Mouse (Mus musculus) MEL (cell line): ENCODE results near the gene Cox7c. TPM values are rescaled to one million over a fixed set of nuclear protein-coding genes. Genes with fewer than 3 reads are reported as not detected.

ENCODE experiments used
- DNase-seq: peaks from one replicate; pipeline ENCODE4 v3.0.0; 2011; ENCODE audit warnings: low read depth, low spot score
- H3K27ac ChIP-seq: 2 replicates; pipeline ENCODE4 v1.5.1; 2012; ENCODE audit warnings: low read depth, mild to moderate bottlenecking, control low read depth, low read length, moderate library complexity; ENCODE audit not compliant: control insufficient read depth
- H3K27me3 ChIP-seq, 2 experiments: fragments of 150-350 bp in 1 of 2; sonication (generic) in 1 of 2; 2 replicates each; pipeline ENCODE4 v1.6.1; 2012; ENCODE audit warnings: low read length in 2 of 2, mild to moderate bottlenecking in 2 of 2, improper control_type of control experiment in 1 of 2, moderate library complexity in 1 of 2; ENCODE audit not compliant: insufficient read depth in 2 of 2, control insufficient read depth in 1 of 2
- H3K36me3 ChIP-seq, 2 experiments: 2 replicates each; pipeline ENCODE4 v1.6.1; 2012 to 2014; ENCODE audit warnings: low read length in 2 of 2, improper control_type of control experiment in 1 of 2, inconsistent platforms in 1 of 2, mild to moderate bottlenecking in 1 of 2; ENCODE audit not compliant: insufficient read depth in 2 of 2, control insufficient read depth in 1 of 2
- H3K4me1 ChIP-seq, 2 experiments: fragments of 150-350 bp in 1 of 2; sonication (generic) in 1 of 2; 2 replicates each; pipeline ENCODE4 v1.6.1; 2012; ENCODE audit warnings: low read length in 2 of 2, improper control_type of control experiment in 1 of 2, mild to moderate bottlenecking in 1 of 2; ENCODE audit not compliant: insufficient read depth in 2 of 2, control insufficient read depth in 1 of 2
- H3K4me3 ChIP-seq, 2 experiments: fragments of 150-350 bp in 1 of 2; sonication (generic) in 1 of 2; 2 replicates each; pipeline ENCODE4 v1.5.1; 2012; ENCODE audit warnings: low read depth in 2 of 2, low read length in 2 of 2, mild to moderate bottlenecking in 2 of 2, moderate library complexity in 2 of 2, control low read depth in 1 of 2, improper control_type of control experiment in 1 of 2; ENCODE audit not compliant: control insufficient read depth in 1 of 2, insufficient read depth in 1 of 2
- H3K79me2 ChIP-seq: 2 replicates; pipeline ENCODE4 v1.6.1; 2012; ENCODE audit warnings: mild to moderate bottlenecking, low read length, moderate library complexity; ENCODE audit not compliant: control insufficient read depth, poor library complexity, insufficient read depth
- H3K9ac ChIP-seq: 2 replicates; pipeline ENCODE4 v1.6.1; 2012; ENCODE audit warnings: low read depth, mild to moderate bottlenecking, control low read depth, low read length, moderate library complexity; ENCODE audit not compliant: control insufficient read depth, poor library complexity, severe bottlenecking
- H3K9me3 ChIP-seq: fragments of 150-350 bp; sonication (generic); replicated peaks from 2 replicates; pipeline ENCODE4 v1.6.1; 2012; ENCODE audit warnings: mild to moderate bottlenecking, low read length, improper control_type of control experiment, moderate library complexity; ENCODE audit not compliant: insufficient read depth
- CHD1 ChIP-seq: IDR thresholded peaks from 2 replicates; pipeline ENCODE4 v1.6.1; 2012; ENCODE audit warnings: low read depth, mild to moderate bottlenecking, inconsistent platforms, low read length, improper control_type of control experiment
- CHD2 ChIP-seq: IDR thresholded peaks from 2 replicates; pipeline ENCODE4 v1.6.1; 2011; ENCODE audit warnings: low read length, improper control_type of control experiment
- CTCF ChIP-seq, 3 experiments: IDR thresholded peaks in 2 of 3; conservative IDR thresholded peaks in 1 of 3; 2 replicates each; pipeline ENCODE4 v1.5.1; 2011 to 2012; ENCODE audit warnings: low read length in 3 of 3, low read depth in 2 of 3, mild to moderate bottlenecking in 2 of 3, improper control_type of control experiment in 1 of 3, inconsistent platforms in 1 of 3, mixed read lengths in 1 of 3, moderate library complexity in 1 of 3; ENCODE audit not compliant: control insufficient read depth in 1 of 3, insufficient read depth in 1 of 3, poor library complexity in 1 of 3, severe bottlenecking in 1 of 3
- ELF1 ChIP-seq: IDR thresholded peaks from 2 replicates; pipeline ENCODE4 v1.6.1; 2014; ENCODE audit warnings: low read depth, mild to moderate bottlenecking, inconsistent platforms, low read length, improper control_type of control experiment, moderate library complexity
- JUND ChIP-seq: IDR thresholded peaks from 2 replicates; pipeline ENCODE4 v1.6.1; 2011; ENCODE audit warnings: low read depth, mild to moderate bottlenecking, improper control_type of control experiment, low read length
- MAX ChIP-seq: IDR thresholded peaks from 2 replicates; pipeline ENCODE4 v1.6.1; 2011; ENCODE audit warnings: low read length, improper control_type of control experiment
- MEF2A ChIP-seq: IDR thresholded peaks from 2 replicates; pipeline ENCODE4 v1.6.1; 2014; ENCODE audit warnings: low read depth, mild to moderate bottlenecking, inconsistent platforms, low read length, improper control_type of control experiment; ENCODE audit not compliant: poor library complexity, insufficient replicate concordance, severe bottlenecking; ENCODE audit errors: extremely low read depth
- MXI1 ChIP-seq: IDR thresholded peaks from 2 replicates; pipeline ENCODE4 v1.6.1; 2011; ENCODE audit warnings: mild to moderate bottlenecking, low read depth, low read length, improper control_type of control experiment
- MYC ChIP-seq: IDR thresholded peaks from 2 replicates; pipeline ENCODE4 v1.6.1; 2011; ENCODE audit warnings: low read depth, mild to moderate bottlenecking, low read length, improper control_type of control experiment, moderate library complexity
- NELFE ChIP-seq: IDR thresholded peaks from 2 replicates; pipeline ENCODE4 v1.6.1; 2011; ENCODE audit warnings: low read depth, low read length, improper control_type of control experiment
- RCOR1 ChIP-seq: IDR thresholded peaks from 2 replicates; pipeline ENCODE4 v1.6.1; 2012; ENCODE audit warnings: low read depth, mild to moderate bottlenecking, inconsistent platforms, low read length, improper control_type of control experiment
- SIN3A ChIP-seq: IDR thresholded peaks from 2 replicates; pipeline ENCODE4 v1.6.1; 2012; ENCODE audit warnings: low read length, improper control_type of control experiment, inconsistent platforms
- SMC3 ChIP-seq: IDR thresholded peaks from 2 replicates; pipeline ENCODE4 v1.6.1; 2011; ENCODE audit warnings: low read depth, low read length, improper control_type of control experiment
- USF2 ChIP-seq, 2 experiments: IDR thresholded peaks; 2 replicates each; pipeline ENCODE4 v1.6.1; 2011 to 2012; ENCODE audit warnings: improper control_type of control experiment in 2 of 2, low read length in 2 of 2, borderline replicate concordance in 1 of 2, inconsistent platforms in 1 of 2, low read depth in 1 of 2, mild to moderate bottlenecking in 1 of 2; ENCODE audit not compliant: insufficient read depth in 1 of 2
- ZC3H11A ChIP-seq: IDR thresholded peaks from 2 replicates; pipeline ENCODE4 v1.6.1; 2012; ENCODE audit warnings: low read depth, mild to moderate bottlenecking, inconsistent platforms, low read length, improper control_type of control experiment
- ZKSCAN1 ChIP-seq: IDR thresholded peaks from 2 replicates; pipeline ENCODE4 v1.6.1; 2012; ENCODE audit warnings: low read depth, mild to moderate bottlenecking, inconsistent platforms, low read length, improper control_type of control experiment, moderate library complexity
- ZNF384 ChIP-seq: IDR thresholded peaks from 2 replicates; pipeline ENCODE4 v1.6.1; 2012; ENCODE audit warnings: low read depth, mild to moderate bottlenecking, inconsistent platforms, low read length, improper control_type of control experiment
- polyA plus RNA-seq, 2 experiments: library from polyadenylated mRNA; stranded (reverse) in 1 of 2; unstranded in 1 of 2; fragments of >175 nt in 1 of 2; fragments of >200 nt in 1 of 2; gene quantifications; 2 replicates each; pipeline versions ENCODE4 v1.2.1 to v1.2.4; 2012; ENCODE audit warnings: low replicate concordance in 2 of 2, low read depth in 1 of 2; ENCODE audit not compliant: insufficient read length in 2 of 2, insufficient read depth in 1 of 2, missing spikeins in 1 of 2
- total RNA-seq: library from RNA; depleted of rRNA; stranded (reverse); fragments of 300-350 nt; gene quantifications from 2 replicates; pipeline ENCODE4 v1.2.3, GENCODE M21; 2012

Gene Cox7c
- total and polyA plus RNA-seq, 3 experiments, result 386 to 705 TPM; not detected in 1

DNA sequence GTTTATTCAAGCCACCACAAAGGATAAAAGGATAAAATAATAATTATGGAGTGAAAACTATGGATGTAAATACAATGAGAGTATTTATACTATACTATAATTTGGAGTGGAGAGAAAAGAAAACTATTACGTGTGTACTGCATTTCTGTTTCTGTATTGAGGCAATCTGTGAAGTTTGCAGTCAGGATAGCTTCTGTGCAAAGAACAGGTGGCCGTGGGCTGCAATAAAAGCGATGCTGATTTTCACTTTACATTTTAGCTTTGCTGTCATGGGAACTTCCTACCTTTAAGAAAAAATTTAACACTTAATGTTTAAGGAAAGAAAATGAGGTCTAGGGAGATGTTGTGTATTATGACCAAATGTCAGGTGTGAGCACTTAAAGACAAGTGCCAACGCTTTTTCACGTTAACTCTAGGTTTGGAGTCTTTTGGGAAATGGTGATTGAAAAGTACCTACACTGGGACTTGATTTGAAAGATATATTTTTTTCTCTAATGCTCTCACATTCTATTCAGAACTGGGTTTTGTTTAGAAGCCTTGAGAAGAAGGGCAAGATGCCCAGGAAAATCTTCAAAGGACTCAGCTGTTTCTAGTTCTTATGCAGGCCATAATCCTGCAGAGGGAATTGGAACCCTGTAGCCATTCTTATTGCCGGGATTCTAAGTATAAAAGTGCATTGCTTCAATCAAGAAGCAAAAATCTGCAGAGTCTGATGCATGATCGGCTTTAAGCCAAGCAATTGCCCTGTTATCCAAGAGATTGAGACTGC, 41.6 kb downstream of the Cox7c start:
- Histone ChIP-seq H3K79me2 (no peaks in the 10 kb centered on the region), H3K4me3 (no peak overlapping the region), H3K4me1 (no peaks in the 10 kb centered on the region), H3K27ac (no peak overlapping the region), H3K27me3 (no peaks in the 10 kb centered on the region), H3K9ac (no peak overlapping the region), H3K9me3 (no peaks in the 10 kb centered on the region), H3K36me3 (no peaks in the 10 kb centered on the region)
- TF ChIP-seq RCOR1, result no peak
- TF ChIP-seq SMC3, result no peak
- TF ChIP-seq MAX, result no peak
- no peak for TF ChIP-seq ZKSCAN1
- TF ChIP-seq MEF2A, result no peak
- no peak for TF ChIP-seq MXI1
- TF ChIP-seq NELFE, result no peak
- no peak for TF ChIP-seq SIN3A
- no peak for TF ChIP-seq USF2 (IDR thresholded peaks at IDR 0.05; ENCODE audit: borderline replicate concordance in 1 of 2, insufficient read depth in 1 of 2, low read depth in 1 of 2, low read length in 2 of 2)
- TF ChIP-seq ZNF384, result no peak
- TF ChIP-seq CHD1, result no peak
- no peak for TF ChIP-seq JUND
- no peak for TF ChIP-seq CTCF (IDR thresholded peaks at IDR 0.05 in 2 of 3, conservative IDR thresholded peaks at IDR 0.05 in 1 of 3; ENCODE audit: control insufficient read depth in 1 of 3, insufficient read depth in 1 of 3, low read depth in 2 of 3, low read length in 3 of 3, poor library complexity in 1 of 3, severe bottlenecking in 1 of 3)
- no peak for TF ChIP-seq ZC3H11A
- TF ChIP-seq ELF1, result no peak
- TF ChIP-seq MYC, result no peak
- no peak for TF ChIP-seq CHD2
- no peak for DNase-seq
